ENCODE assay signal across 17 mouse cellular contexts in genomic region chr11:100198666-100199065, GRCm38 (mm10). TPM values are rescaled to one million over a fixed set of nuclear protein-coding genes. Genes with fewer than 3 reads are reported as not detected.
DNase-seq lines count a peak whose midpoint lies in the region; ATAC-seq and TF ChIP-seq lines count a peak whose summit lies in the region.
"Had no signal": no experiment of that assay in that cellular context is flagged by ENCODE, and none has a peak within 500 bp of the region (broad histone marks: within the 10 kb centered on the region; RNA-seq: fewer than 3 reads in every experiment).

No protein-coding gene starts in this region.

- no peaks in the 10 kb centered on the region for H3K36me3 ChIP-seq in intestine, embryonic 16.5 days (ENCODE audit: control insufficient read depth, insufficient read depth, low read length)
- no peaks in the 10 kb centered on the region for H3K36me3 ChIP-seq in neural tube, embryonic 15.5 days
- H3K36me3 ChIP-seq: liver, embryonic 15.5 days had no signal

- DNase-seq in adrenal gland, adult 2 months, result peak; percentile 43
- no peak for DNase-seq in adrenal gland, postnatal 4 days (ENCODE audit: low spot score in 2 of 2)
- peak; percentile 13 to 14 for DNase-seq in urinary bladder, adult 18-20 months (ENCODE audit: low spot score in 2 of 2)
- DNase-seq in urinary bladder, postnatal 4 days (ENCODE audit: low spot score in 2 of 2), result no peak
- DNase-seq in brain, embryonic 14.5 days (ENCODE audit: low read depth), result peak; percentile 9
- DNase-seq in right cerebral cortex, postnatal 36 days (ENCODE audit: low spot score in 2 of 2), result peak; percentile 42 to 48
- DNase-seq: B cell, adult 2 months; cerebellum, postnatal 10 days; gastrocnemius, postnatal 10 days; heart, postnatal 10 days; thymus, adult 18-20 months had no signal

- ATAC-seq in intestine, embryonic 16.5 days, result no peak
- ATAC-seq in neural tube, embryonic 15.5 days (ENCODE audit: low FRiP score), result no peak

- 68% methylated on average over 4 of the region's 4 CpGs for WGBS in intestine, embryonic 16.5 days
- 71% methylated on average over 4 of the region's 4 CpGs for WGBS in neural tube, embryonic 15.5 days

- H3K9me3 ChIP-seq in intestine, embryonic 16.5 days (ENCODE audit: control insufficient read depth, low read length), result no peaks in the 10 kb centered on the region
- no peaks in the 10 kb centered on the region for H3K9me3 ChIP-seq in neural tube, embryonic 15.5 days (replicated peaks)
- H3K9me3 ChIP-seq: liver, embryonic 15.5 days had no signal

- no peak overlapping the region for H3K27ac ChIP-seq in intestine, embryonic 16.5 days (ENCODE audit: low read length)
- H3K27ac ChIP-seq in neural tube, embryonic 15.5 days (replicated peaks), result no peak overlapping the region
- H3K27ac ChIP-seq: liver, embryonic 15.5 days had no signal

- H3K4me2 ChIP-seq in intestine, embryonic 16.5 days (ENCODE audit: low read depth, low read length), result no peak overlapping the region
- no peak overlapping the region for H3K4me2 ChIP-seq in neural tube, embryonic 15.5 days
- H3K4me2 ChIP-seq: liver, embryonic 15.5 days had no signal

- no peaks in the 10 kb centered on the region for H3K27me3 ChIP-seq in intestine, embryonic 16.5 days (replicated peaks; ENCODE audit: control insufficient read depth, insufficient read depth, low read length)
- no peaks in the 10 kb centered on the region for H3K27me3 ChIP-seq in neural tube, embryonic 15.5 days (replicated peaks)
- H3K27me3 ChIP-seq: liver, embryonic 15.5 days had no signal

- H3K4me3 ChIP-seq in intestine, embryonic 16.5 days (ENCODE audit: low read length), result no peak overlapping the region
- no peak overlapping the region for H3K4me3 ChIP-seq in neural tube, embryonic 15.5 days (replicated peaks)
- H3K4me3 ChIP-seq: liver, embryonic 15.5 days had no signal

- H3K4me1 ChIP-seq in intestine, embryonic 16.5 days (ENCODE audit: control insufficient read depth, insufficient read depth, low read length), result no peaks in the 10 kb centered on the region
- no peaks in the 10 kb centered on the region for H3K4me1 ChIP-seq in neural tube, embryonic 15.5 days
- H3K4me1 ChIP-seq: liver, embryonic 15.5 days had no signal

- no peak for TF ChIP-seq POLR2A in brain, embryonic 14.5 days (IDR thresholded peaks at IDR 0.05; ENCODE audit: borderline replicate concordance, extremely low read depth, insufficient read depth, insufficient read length, poor library complexity, severe bottlenecking)

- H3K9ac ChIP-seq in intestine, embryonic 16.5 days (ENCODE audit: low read depth, low read length), result no peak overlapping the region
- no peak overlapping the region for H3K9ac ChIP-seq in neural tube, embryonic 15.5 days (replicated peaks)
- H3K9ac ChIP-seq: liver, embryonic 15.5 days had no signal

- TF ChIP-seq CTCF in brain, embryonic 14.5 days (IDR thresholded peaks at IDR 0.05; ENCODE audit: borderline replicate concordance, extremely low read depth, insufficient read depth, insufficient read length), result no peak

RNA-seq across cellular contexts. Expression of gene Krt9, which starts 5.6 kb away (rescaled TPM):
- not detected for total RNA-seq in adrenal gland, adult 2 months (2021)
- polyA plus RNA-seq in adrenal gland, adult 2 months (2012; rRNA removed), result not detected in 2 replicates
- under 1 TPM; 0.11 to 0.22 TPM for total RNA-seq in adrenal gland, postnatal 4 days (2021)
- 0.05 and 0.10 TPM in 2 replicates for polyA plus RNA-seq in brain, embryonic 14.5 days (2012; rRNA removed)
- polyA plus RNA-seq in intestine, embryonic 16.5 days (2015; fragmentation: Nextera tagmentation; extraction: Ambion mirVana), result not detected in 2 replicates
- 0.06 and 0.08 TPM in 2 replicates for polyA plus RNA-seq in neural tube, embryonic 15.5 days (2015; fragmentation: Nextera tagmentation; extraction: Ambion mirVana)
- total RNA-seq: gastrocnemius, postnatal 10 days; heart, postnatal 10 days; megakaryocyte-erythroid progenitor cell, adult 5-6 weeks had no signal
- polyA plus RNA-seq: intestine, embryonic 14.5 days; liver, embryonic 15.5 days had no signal

RNA-seq across cellular contexts. Expression of gene Krt14, which starts 8.7 kb away (rescaled TPM):
- under 1 TPM in 1 of 2 experiments, not detected in 1; 0.52 TPM for total RNA-seq in adrenal gland, adult 2 months (2021)
- polyA plus RNA-seq in adrenal gland, adult 2 months (2012; rRNA removed), result 0.12 and 0.13 TPM in 2 replicates
- under 1 TPM; 0.93 to 0.98 TPM for total RNA-seq in adrenal gland, postnatal 4 days (2021)
- 22.8 and 36.6 TPM in 2 replicates for polyA plus RNA-seq in brain, embryonic 14.5 days (2012; rRNA removed)
- polyA plus RNA-seq in intestine, embryonic 16.5 days (2015; fragmentation: Nextera tagmentation; extraction: Ambion mirVana), result 7.3 and 7.9 TPM in 2 replicates
- polyA plus RNA-seq in neural tube, embryonic 15.5 days (2015; fragmentation: Nextera tagmentation; extraction: Ambion mirVana), result 1.7 and 6.3 TPM in 2 replicates
- total RNA-seq: gastrocnemius, postnatal 10 days; layer of hippocampus, adult 18-20 months; megakaryocyte-erythroid progenitor cell, adult 5-6 weeks had no signal

RNA-seq across cellular contexts. Expression of gene Krt16, which starts 50.0 kb away (rescaled TPM):
- not detected for total RNA-seq in adrenal gland, adult 2 months (2021)
- polyA plus RNA-seq in adrenal gland, adult 2 months (2012; rRNA removed), result not detected in 2 replicates
- total RNA-seq in adrenal gland, postnatal 4 days (2021), result not detected
- 0.06 and 0.12 TPM in 2 replicates for polyA plus RNA-seq in brain, embryonic 14.5 days (2012; rRNA removed)
- polyA plus RNA-seq in intestine, embryonic 16.5 days (2015; fragmentation: Nextera tagmentation; extraction: Ambion mirVana), result not detected in 2 replicates
- 0.27 TPM in 1 of 2 replicates, not detected in the other for polyA plus RNA-seq in neural tube, embryonic 15.5 days (2015; fragmentation: Nextera tagmentation; extraction: Ambion mirVana)
- total RNA-seq: gastrocnemius, postnatal 10 days; heart, postnatal 10 days; layer of hippocampus, adult 18-20 months; megakaryocyte-erythroid progenitor cell, adult 5-6 weeks had no signal
- polyA plus RNA-seq: intestine, embryonic 14.5 days; liver, embryonic 15.5 days had no signal

RNA-seq across cellular contexts. Expression of gene Krt19, which starts 50.2 kb away (rescaled TPM):
- total RNA-seq in adrenal gland, adult 2 months (2021), result 1 to 10 TPM; 6.1 to 8.6 TPM
- 2.6 and 4.4 TPM in 2 replicates for polyA plus RNA-seq in adrenal gland, adult 2 months (2012; rRNA removed)
- total RNA-seq in adrenal gland, postnatal 4 days (2021), result 10 to 100 TPM; 11.1 to 12.7 TPM
- 5.4 and 6.3 TPM in 2 replicates for polyA plus RNA-seq in brain, embryonic 14.5 days (2012; rRNA removed)
- polyA plus RNA-seq in intestine, embryonic 16.5 days (2015; fragmentation: Nextera tagmentation; extraction: Ambion mirVana), result 884 and 955 TPM in 2 replicates
- 4.5 and 57.6 TPM in 2 replicates for polyA plus RNA-seq in neural tube, embryonic 15.5 days (2015; fragmentation: Nextera tagmentation; extraction: Ambion mirVana)
- total RNA-seq: layer of hippocampus, adult 18-20 months; megakaryocyte-erythroid progenitor cell, adult 5-6 weeks had no signal

Comparison
In these comparisons a context has a peak if more than half of its experiments do, and no peak if none do; other contexts are left out.
1. DNase-seq: peak in adrenal gland, adult 2 months (single experiment), urinary bladder, adult 18-20 months (2 of 2), brain, embryonic 14.5 days (single experiment) and right cerebral cortex, postnatal 36 days (2 of 2); none in adrenal gland, postnatal 4 days (0 of 2) and urinary bladder, postnatal 4 days (0 of 2).